In the genomic region with DNA sequence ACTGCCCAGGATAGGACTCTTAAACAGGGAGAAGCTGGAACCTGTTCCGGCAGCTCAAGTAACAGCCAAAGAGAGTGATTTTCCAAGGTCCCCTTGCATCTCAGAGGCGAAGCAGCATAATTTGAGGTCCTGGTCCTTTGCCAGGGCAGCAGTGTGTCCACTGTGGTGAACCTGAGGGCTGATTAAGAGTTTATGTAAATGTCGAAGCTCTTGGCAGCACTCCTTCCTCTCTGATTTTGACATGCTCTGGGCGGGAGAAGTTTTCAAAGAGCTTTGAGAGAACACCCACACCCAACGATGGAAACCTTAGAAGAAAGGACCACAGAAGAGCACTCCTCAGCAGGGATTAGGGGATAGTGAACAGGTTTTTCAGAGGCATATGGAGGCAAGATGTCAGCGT, we compare ENCODE assay signal across 10 mouse cellular contexts.
A peak's percentile ranks its signal among the peaks of the same experiment; 100 is the strongest.
DNase-seq lines count a peak whose midpoint lies in the region; ATAC-seq and TF ChIP-seq lines count a peak whose summit lies in the region.
"Had no signal": no experiment of that assay in that cellular context is flagged by ENCODE, and none has a peak within 500 bp of the region (broad histone marks: within the 10 kb centered on the region; RNA-seq: fewer than 3 reads in every experiment).

No protein-coding gene starts in this region.

- peak; percentile 53; the same call in 1 of the 2 replicates for ATAC-seq in midbrain, embryonic 15.5 days (replicated peaks)
- ATAC-seq in stomach, postnatal 0 days (ENCODE audit: low FRiP score, low TSS enrichment) = no peak
- no peak for ATAC-seq in liver, postnatal 0 days

- TF ChIP-seq EP300 in stomach, postnatal 0 days (optimal IDR thresholded peaks at IDR 0.05) = no peak
- TF ChIP-seq EP300 in liver, postnatal 0 days (IDR thresholded peaks at IDR 0.05; ENCODE audit: low read depth) = no peak

- H3K27ac ChIP-seq in gastrocnemius, adult 2 months = no peak overlapping the region
- H3K27ac ChIP-seq in midbrain, embryonic 15.5 days = no peak overlapping the region
- no peak overlapping the region for H3K27ac ChIP-seq in midbrain, embryonic 10.5 days (replicated peaks)
- 0 out of 2 replicates have a peak overlapping the region, but pooled peaks have one; percentile 5 for H3K27ac ChIP-seq in stomach, postnatal 0 days (replicated peaks)
- H3K27ac ChIP-seq in liver, postnatal 0 days (ENCODE audit: low read depth) = no peak overlapping the region

- no peaks in the 10 kb centered on the region for H3K9me3 ChIP-seq in midbrain, embryonic 15.5 days
- H3K9me3 ChIP-seq in midbrain, embryonic 10.5 days (replicated peaks) = no peaks in the 10 kb centered on the region
- no peaks in the 10 kb centered on the region for H3K9me3 ChIP-seq in stomach, postnatal 0 days (ENCODE audit: control insufficient read depth, low read length)
- no peaks in the 10 kb centered on the region for H3K9me3 ChIP-seq in liver, postnatal 0 days (ENCODE audit: low read length)

- no peak overlapping the region for H3K4me2 ChIP-seq in midbrain, embryonic 15.5 days
- no peak overlapping the region for H3K4me2 ChIP-seq in stomach, postnatal 0 days (replicated peaks; ENCODE audit: low read depth)
- H3K4me2 ChIP-seq in liver, postnatal 0 days (ENCODE audit: low read depth, low read length) = no peak overlapping the region

- WGBS in midbrain, embryonic 15.5 days = 54% methylated on average over 6 of the region's 6 CpGs
- 68% methylated on average over 6 of the region's 6 CpGs for WGBS in midbrain, embryonic 10.5 days
- WGBS in stomach, postnatal 0 days = 33% methylated on average over 6 of the region's 6 CpGs
- WGBS in liver, postnatal 0 days (ENCODE audit: insufficient replicate concordance) = 71% methylated on average over 6 of the region's 6 CpGs

- no peak overlapping the region for H3K4me3 ChIP-seq in gastrocnemius, adult 2 months
- no peak overlapping the region for H3K4me3 ChIP-seq in midbrain, embryonic 15.5 days
- H3K4me3 ChIP-seq in midbrain, embryonic 10.5 days = no peak overlapping the region
- H3K4me3 ChIP-seq in stomach, postnatal 0 days (ENCODE audit: low read depth, low read length) = no peak overlapping the region
- no peak overlapping the region for H3K4me3 ChIP-seq in liver, postnatal 0 days (ENCODE audit: low read depth, low read length)
- H3K4me3 ChIP-seq: megakaryocyte, embryonic 14.5 days had no signal

- intact Hi-C loops in gastrocnemius, adult 2 months (cut with DNase I) = no loop called here
- intact Hi-C loops in gastrocnemius, postnatal 36 days (cut with DNase I) = no loop called here

- no peak for TF ChIP-seq CTCF in gastrocnemius, adult 2 months (IDR thresholded peaks at IDR 0.05)
- no peak for TF ChIP-seq CTCF in stomach, postnatal 0 days (IDR thresholded peaks at IDR 0.05; ENCODE audit: low read depth)
- no peak for TF ChIP-seq CTCF in liver, postnatal 0 days (IDR thresholded peaks at IDR 0.05; ENCODE audit: low read depth)

- no peaks in the 10 kb centered on the region for H3K36me3 ChIP-seq in midbrain, embryonic 15.5 days (replicated peaks)
- H3K36me3 ChIP-seq in midbrain, embryonic 10.5 days = no peaks in the 10 kb centered on the region
- H3K36me3 ChIP-seq in stomach, postnatal 0 days (ENCODE audit: control insufficient read depth, insufficient read depth, low read length) = no peaks in the 10 kb centered on the region
- H3K36me3 ChIP-seq in liver, postnatal 0 days (replicated peaks; ENCODE audit: insufficient read depth, low read length) = no peaks in the 10 kb centered on the region

- no peak overlapping the region for H3K9ac ChIP-seq in midbrain, embryonic 15.5 days
- no peak overlapping the region for H3K9ac ChIP-seq in stomach, postnatal 0 days (ENCODE audit: low read length)
- H3K9ac ChIP-seq in liver, postnatal 0 days (replicated peaks) = no peak overlapping the region

- peak; percentile 39 for DNase-seq in gastrocnemius, adult 2 months
- no peak for DNase-seq in gastrocnemius, postnatal 36 days
- no peak for DNase-seq in midbrain, embryonic 10.5 days (ENCODE audit: low spot score)
- DNase-seq in kidney, adult 18-20 months = peak; percentile 78
- DNase-seq in stomach, postnatal 0 days (ENCODE audit: low spot score) = no peak
- DNase-seq in B cell, adult 2 months = no peak
- no peak for DNase-seq in liver, postnatal 0 days
- DNase-seq: thymus, postnatal 14 days had no signal

- no peaks in the 10 kb centered on the region for H3K27me3 ChIP-seq in midbrain, embryonic 15.5 days (replicated peaks)
- H3K27me3 ChIP-seq in midbrain, embryonic 10.5 days (ENCODE audit: low read depth, poor library complexity, severe bottlenecking) = no peaks in the 10 kb centered on the region
- H3K27me3 ChIP-seq in stomach, postnatal 0 days (ENCODE audit: control insufficient read depth, insufficient read depth, low read length) = no peaks in the 10 kb centered on the region
- no peaks in the 10 kb centered on the region for H3K27me3 ChIP-seq in liver, postnatal 0 days (ENCODE audit: insufficient read depth, low read length)
- H3K27me3 ChIP-seq: megakaryocyte, embryonic 14.5 days had no signal

- peaks cover 8% of the 10 kb centered on the region; the same call in 1 of the 2 replicates for H3K4me1 ChIP-seq in midbrain, embryonic 15.5 days
- H3K4me1 ChIP-seq in midbrain, embryonic 10.5 days = peaks cover 23% of the 10 kb centered on the region
- H3K4me1 ChIP-seq in stomach, postnatal 0 days (replicated peaks; ENCODE audit: control insufficient read depth, insufficient read depth) = peaks cover 13% of the 10 kb centered on the region
- no peaks in the 10 kb centered on the region for H3K4me1 ChIP-seq in liver, postnatal 0 days (ENCODE audit: insufficient read depth)

Comparison
In these comparisons a context has a peak if more than half of its experiments do, and no peak if none do; other contexts are left out.
1. DNase-seq: peak in gastrocnemius, adult 2 months (single experiment) and kidney, adult 18-20 months (single experiment); none in gastrocnemius, postnatal 36 days (0 of 2), midbrain, embryonic 10.5 days (single experiment), stomach, postnatal 0 days (single experiment), B cell, adult 2 months (0 of 2) and liver, postnatal 0 days (single experiment).